Mouse (Mus musculus) heart, postnatal 0 days (tissue): ENCODE results near the gene Commd1. TPM values are rescaled to one million over a fixed set of nuclear protein-coding genes. Genes with fewer than 3 reads are reported as not detected.

Source experiments
- ATAC-seq: fragments of 200-750 bp; cut with Nextera tagmentation; 2 replicates; pipeline ENCODE4 v1.8.0; 2017; ENCODE audit warnings: low read depth, moderate number of reproducible peaks, moderate library complexity; ENCODE audit not compliant: insufficient read depth
- DNase-seq: peaks from one replicate; pipeline ENCODE4 v3.0.0-alpha.2; 2016; ENCODE audit warnings: low spot score
- H3K27ac ChIP-seq: fragments of 300-500 bp; sonication (generic); 2 replicates; pipeline ENCODE4 v1.5.1; 2014; ENCODE audit warnings: low read depth, mild to moderate bottlenecking
- H3K27me3 ChIP-seq: fragments of 300-500 bp; sonication (generic); 2 replicates; pipeline ENCODE4 v1.6.1; 2014; ENCODE audit warnings: low read length, mixed read lengths; ENCODE audit not compliant: control insufficient read depth, insufficient read depth
- H3K36me3 ChIP-seq: fragments of 300-500 bp; sonication (generic); replicated peaks from 2 replicates; pipeline ENCODE4 v1.6.1; 2014; ENCODE audit warnings: low read length, mixed read lengths; ENCODE audit not compliant: control insufficient read depth, insufficient read depth
- H3K4me1 ChIP-seq: fragments of 300-500 bp; sonication (generic); 2 replicates; pipeline ENCODE4 v1.6.1; 2014; ENCODE audit warnings: antibody characterized with exemption; ENCODE audit not compliant: control insufficient read depth, insufficient read depth
- H3K4me2 ChIP-seq: fragments of 300-500 bp; sonication (generic); 2 replicates; pipeline ENCODE4 v1.6.1; 2014; ENCODE audit warnings: low read depth, mild to moderate bottlenecking, low read length, moderate library complexity
- H3K4me3 ChIP-seq: fragments of 300-500 bp; sonication (generic); 2 replicates; pipeline ENCODE4 v1.5.1; 2014; ENCODE audit warnings: low read depth, low read length
- H3K9ac ChIP-seq: fragments of 300-500 bp; sonication (generic); replicated peaks from 2 replicates; pipeline ENCODE4 v1.6.1; 2014; ENCODE audit warnings: low read depth, low read length, mixed read lengths
- H3K9me3 ChIP-seq: fragments of 300-500 bp; sonication (generic); replicated peaks from 2 replicates; pipeline ENCODE4 v1.6.1; 2016; ENCODE audit warnings: low read length; ENCODE audit not compliant: control insufficient read depth
- CTCF ChIP-seq: IDR thresholded peaks from 2 replicates; pipeline ENCODE4 v1.5.1; 2016; ENCODE audit warnings: antibody characterized with exemption, control low read depth, low read depth
- EP300 ChIP-seq: IDR thresholded peaks from 2 replicates; pipeline ENCODE4 v1.6.1; 2016; ENCODE audit warnings: antibody characterized with exemption, low read depth
- WGBS: fragments of 180-500 bp; shearing (Covaris S2); extraction: QIAGEN DNeasy Blood & Tissue Kit; methylation state at CpG from one replicate; pipeline ENCODE4 v1.1.7; 2014; 5-methylcytosine and 5-hydroxymethylcytosine counted together
- polyA plus RNA-seq: library from polyadenylated mRNA; unstranded; fragments of >200 nt; fragmentation: Nextera tagmentation; extraction: Ambion mirVana; gene quantifications from 2 replicates; pipeline ENCODE4 v1.2.1, GENCODE M21; 2015
- total RNA-seq: library from RNA; depleted of rRNA; stranded (reverse); fragments of >200 nt; gene quantifications from 2 replicates; pipeline ENCODE4 v1.2.3, GENCODE M21; 2014; ENCODE audit warnings: low replicate concordance

Gene Commd1
- total and polyA plus RNA-seq, 2 experiments from 2014 or later: 43.5 to 376 TPM

DNA sequence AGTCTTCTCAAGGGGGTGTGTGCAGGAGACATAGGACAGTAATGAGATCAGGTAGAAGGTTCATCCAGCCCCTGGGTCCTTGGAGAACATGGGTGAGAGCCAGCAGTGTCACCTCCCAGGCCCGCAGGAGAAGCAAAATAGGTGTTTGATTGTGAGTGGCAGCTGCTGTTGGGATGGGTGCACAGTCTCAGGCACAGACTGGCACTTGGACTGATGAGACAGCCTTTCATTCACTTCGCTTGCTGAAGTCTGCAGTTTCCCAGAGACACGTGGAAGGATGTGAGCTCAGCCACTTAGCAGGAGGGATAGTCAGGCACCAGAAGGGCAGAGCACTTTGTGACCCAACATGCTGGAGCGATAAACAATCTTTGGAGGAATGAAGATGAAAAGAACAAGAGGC is 118.6 kb downstream of the Commd1 start:
- H3K27me3 ChIP-seq: no peaks in the 10 kb centered on the region
- no peaks in the 10 kb centered on the region for H3K36me3 ChIP-seq
- no peaks in the 10 kb centered on the region for H3K9me3 ChIP-seq
- DNase-seq: no peak
- no peak overlapping the region for H3K9ac ChIP-seq
- 63% methylated on average over 4 of the region's 4 CpGs for WGBS
- peaks cover 12% of the 10 kb centered on the region for H3K4me1 ChIP-seq
- H3K4me2 ChIP-seq: no peak overlapping the region
- TF ChIP-seq EP300 (no peak), CTCF (no peak)
- no peak for ATAC-seq
- no peak overlapping the region for H3K4me3 ChIP-seq
- H3K27ac ChIP-seq: no peak overlapping the region

DNA sequence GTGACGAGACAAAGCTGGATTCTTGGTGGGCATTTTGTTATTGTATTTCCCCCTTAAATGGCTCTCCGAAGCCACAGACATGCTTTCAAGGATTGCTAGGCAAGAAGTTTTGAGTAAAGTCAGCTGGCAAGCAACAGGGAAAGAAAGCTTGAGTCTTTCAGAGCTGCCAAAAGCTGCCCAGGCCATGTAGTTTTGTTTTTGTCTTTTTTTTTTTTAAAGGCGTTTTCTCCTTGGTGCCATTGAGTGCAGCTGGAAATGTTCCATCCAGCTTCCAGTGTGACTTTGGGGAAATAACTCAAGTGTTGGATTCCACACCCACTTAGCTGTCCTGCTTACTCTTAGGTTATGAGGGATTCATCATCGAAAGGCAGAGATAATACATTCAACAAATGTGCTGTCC is 120.9 kb downstream of the Commd1 start:
- no peak overlapping the region for H3K27ac ChIP-seq
- H3K27me3 ChIP-seq: no peaks in the 10 kb centered on the region
- no peaks in the 10 kb centered on the region for H3K36me3 ChIP-seq
- TF ChIP-seq EP300: no peak
- no peak for TF ChIP-seq CTCF
- DNase-seq (no peak), ATAC-seq (no peak)
- no peak overlapping the region for H3K4me2 ChIP-seq
- H3K4me3 ChIP-seq: no peak overlapping the region
- no peak overlapping the region for H3K9ac ChIP-seq
- H3K4me1 ChIP-seq: peaks cover 16% of the 10 kb centered on the region
- 80% methylated on average over 4 of the region's 4 CpGs for WGBS
- no peaks in the 10 kb centered on the region for H3K9me3 ChIP-seq

DNA sequence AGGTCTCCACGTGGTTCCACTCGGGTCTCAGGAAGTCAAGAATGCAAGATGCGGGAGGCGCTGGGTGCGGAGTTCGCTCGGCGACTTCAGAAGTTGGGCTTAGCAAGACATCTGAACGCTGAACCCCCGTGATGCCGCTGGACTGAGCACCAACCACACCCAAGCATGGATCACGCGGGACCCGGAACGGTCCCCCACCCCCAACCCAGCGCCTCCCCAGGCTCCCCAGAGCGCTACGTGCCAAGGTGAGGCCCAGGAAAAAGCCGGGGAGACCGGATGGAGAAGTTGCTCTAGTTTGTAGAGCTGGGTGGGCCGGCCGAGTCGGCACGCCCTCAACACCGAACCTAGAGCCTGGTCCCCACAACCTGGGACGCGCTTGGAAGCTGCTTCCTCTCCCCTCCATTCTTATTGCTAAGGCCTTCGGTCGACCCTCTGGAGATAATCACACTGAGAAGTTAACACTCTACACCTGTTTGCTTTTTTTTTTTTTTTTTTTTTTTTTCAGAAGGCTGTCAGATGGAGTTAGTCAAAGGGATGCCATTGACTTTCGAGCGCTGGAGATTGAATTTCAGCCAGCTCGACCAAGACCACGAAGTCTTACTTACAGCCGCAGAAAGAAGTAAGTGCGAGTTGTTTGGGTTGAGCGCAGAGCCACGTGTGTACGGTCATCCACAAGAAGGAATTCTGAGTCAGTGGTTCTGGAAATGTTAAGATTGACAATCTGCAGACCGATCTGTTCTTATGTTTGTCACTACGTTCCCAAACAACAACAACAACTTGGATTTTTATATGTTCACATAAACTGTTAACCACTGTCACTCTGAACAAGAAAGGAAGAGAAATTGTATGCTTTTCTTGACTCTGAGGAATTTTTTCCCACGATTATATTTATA is 121.6 kb downstream of the Commd1 start, which contains the start of gene B3gnt2:
B3gnt2 (minus strand) TSS at position 627 of the 893 bp plus-strand sequence.
- no peak for DNase-seq
- Histone ChIP-seq H3K27me3 (no peaks in the 10 kb centered on the region), H3K4me1 (peaks cover 16% of the 10 kb centered on the region), H3K4me2 (peak within 1 kb of the TSS; percentile 99), H3K27ac (peak within 1 kb of the TSS; percentile 88), H3K9ac (peak within 1 kb of the TSS; percentile 70), H3K9me3 (no peaks in the 10 kb centered on the region), H3K36me3 (no peaks in the 10 kb centered on the region), H3K4me3 (peak within 1 kb of the TSS; percentile 76)
- WGBS: 10% methylated on average over 41 of the region's 41 CpGs
- no peak for TF ChIP-seq EP300
- no peak for TF ChIP-seq CTCF
- ATAC-seq: peak; percentile 8; the same call in 1 of the 2 replicates

DNA sequence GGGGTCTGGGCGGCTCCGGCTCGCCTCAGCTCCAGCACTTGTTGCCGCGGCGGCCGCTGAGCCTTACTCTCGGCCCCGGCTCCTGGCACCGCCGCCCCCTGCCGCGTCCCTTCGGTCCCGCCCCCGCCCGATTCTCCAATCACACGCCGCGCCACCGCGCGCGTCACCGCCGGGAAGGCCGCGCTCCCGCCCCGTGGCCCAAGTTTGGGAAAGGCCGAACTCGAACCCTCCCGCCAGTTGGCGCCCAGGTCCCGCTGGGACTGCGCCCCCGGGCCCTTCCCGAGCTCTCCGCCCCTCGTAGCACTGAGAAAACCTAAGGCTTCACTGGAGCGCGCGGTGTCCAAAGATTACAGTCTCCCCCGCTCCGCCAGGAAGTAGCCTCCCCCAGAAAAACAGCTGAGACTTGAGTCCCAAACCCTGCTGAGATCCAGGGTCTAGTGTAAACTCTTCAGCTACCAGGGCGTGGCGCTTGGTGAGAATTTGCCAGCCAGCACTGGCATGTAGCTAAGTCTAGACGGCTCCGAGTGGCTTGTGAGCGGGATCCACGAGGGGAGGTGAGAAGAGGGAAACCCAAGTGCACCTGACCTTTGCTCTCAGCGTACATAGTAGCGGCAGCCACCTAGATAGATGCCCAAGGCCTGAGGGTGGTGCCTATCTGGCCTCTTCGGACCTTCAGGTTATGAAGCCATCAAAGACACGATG is 122.4 kb downstream of the Commd1 start:
- TF ChIP-seq EP300 (no peak), CTCF (no peak)
- peak overlapping the region; percentile 99 for H3K4me2 ChIP-seq
- no peaks in the 10 kb centered on the region for H3K36me3 ChIP-seq
- H3K9ac ChIP-seq: peak overlapping the region; percentile 70
- no peaks in the 10 kb centered on the region for H3K27me3 ChIP-seq
- ATAC-seq (peak; percentile 94), DNase-seq (peak; percentile 90)
- under 1% methylated on average over 48 of the region's 55 CpGs for WGBS
- H3K4me1 ChIP-seq: peaks cover 16% of the 10 kb centered on the region
- H3K4me3 ChIP-seq: peak overlapping the region; percentile 76
- H3K9me3 ChIP-seq: no peaks in the 10 kb centered on the region
- peak overlapping the region; percentile 88 for H3K27ac ChIP-seq

DNA sequence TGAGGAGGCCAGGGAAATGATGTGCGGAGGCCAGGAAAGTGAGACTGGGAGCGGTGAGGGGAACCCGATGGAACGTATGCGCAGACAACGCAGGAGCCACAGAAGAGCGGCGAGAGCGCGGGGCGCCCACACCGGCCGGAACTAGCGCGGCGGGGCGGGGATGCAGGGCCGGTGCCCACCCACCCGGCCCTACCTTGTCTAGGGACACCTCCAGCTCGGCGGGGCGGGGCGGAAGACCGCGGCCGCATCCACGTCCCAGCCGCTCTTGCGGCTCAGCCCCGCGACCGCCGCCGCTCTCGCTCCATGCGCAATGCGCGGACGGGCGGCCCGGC is 122.9 kb downstream of the Commd1 start:
- peak overlapping the region; percentile 88 for H3K27ac ChIP-seq
- H3K4me2 ChIP-seq: peak overlapping the region; percentile 99
- no peaks in the 10 kb centered on the region for H3K9me3 ChIP-seq
- peak overlapping the region; percentile 76 for H3K4me3 ChIP-seq
- H3K9ac ChIP-seq: peak overlapping the region; percentile 70
- DNase-seq (no peak), ATAC-seq (peak; percentile 45; the same call in 1 of the 2 replicates)
- H3K36me3 ChIP-seq: no peaks in the 10 kb centered on the region
- under 1% methylated on average over 22 of the region's 41 CpGs for WGBS
- no peak for TF ChIP-seq CTCF
- TF ChIP-seq EP300: no peak
- peaks cover 16% of the 10 kb centered on the region for H3K4me1 ChIP-seq
- H3K27me3 ChIP-seq: no peaks in the 10 kb centered on the region
